In genomic region chr1:151096079-151096478, GRCm38 (mm10) we compare ENCODE assay signal across 9 mouse cellular contexts.
DNase-seq lines count a peak whose midpoint lies in the region; ATAC-seq lines count a peak whose summit lies in the region.
"Had no signal": no experiment of that assay in that cellular context is flagged by ENCODE, and none has a peak within 500 bp of the region (broad histone marks: within the 10 kb centered on the region; RNA-seq: fewer than 3 reads in every experiment).

No protein-coding gene starts in this region.

- H3K36me3 ChIP-seq in kidney, embryonic 16.5 days (ENCODE audit: insufficient read depth, low read length) = no peaks in the 10 kb centered on the region
- H3K36me3 ChIP-seq in kidney, embryonic 14.5 days (ENCODE audit: control insufficient read depth, insufficient read depth, low read length) = no peaks in the 10 kb centered on the region
- H3K36me3 ChIP-seq in forebrain, embryonic 10.5 days (replicated peaks) = no peaks in the 10 kb centered on the region
- no peaks in the 10 kb centered on the region for H3K36me3 ChIP-seq in intestine, embryonic 14.5 days (ENCODE audit: control insufficient read depth, insufficient read depth, low read length)
- H3K36me3 ChIP-seq in midbrain, embryonic 11.5 days (ENCODE audit: control insufficient read depth, insufficient read depth, low read length) = no peaks in the 10 kb centered on the region

- DNase-seq in forebrain, embryonic 10.5 days (ENCODE audit: extremely low spot score, low spot score) = no peak
- no peak for DNase-seq in intestine, embryonic 14.5 days (ENCODE audit: low spot score)
- DNase-seq in midbrain, embryonic 11.5 days (ENCODE audit: low spot score, missing footprints) = peak; percentile 82
- DNase-seq in yolk sac, embryonic 10.5 days (ENCODE audit: low spot score) = peak; percentile 55
- no peak for DNase-seq in left cerebral cortex, postnatal 10 days (ENCODE audit: extremely low spot score in 1 of 2, low spot score in 2 of 2)
- no peak for DNase-seq in kidney, adult 8-10 months

- WGBS in kidney, embryonic 16.5 days = 20% methylated on average over 9 of the region's 9 CpGs
- 22% methylated on average over 9 of the region's 9 CpGs for WGBS in kidney, embryonic 14.5 days
- WGBS in forebrain, embryonic 10.5 days = 75% methylated on average over 9 of the region's 9 CpGs
- WGBS in intestine, embryonic 14.5 days = 16% methylated on average over 9 of the region's 9 CpGs
- WGBS in midbrain, embryonic 11.5 days = 44% methylated on average over 9 of the region's 9 CpGs

- no peak overlapping the region for H3K27ac ChIP-seq in kidney, embryonic 16.5 days (ENCODE audit: low read length)
- H3K27ac ChIP-seq in kidney, embryonic 14.5 days (ENCODE audit: low read depth, low read length) = no peak overlapping the region
- H3K27ac ChIP-seq in forebrain, embryonic 10.5 days = peak overlapping the region; percentile 74; the same call in 1 of the 2 replicates
- H3K27ac ChIP-seq in intestine, embryonic 14.5 days (ENCODE audit: low read depth) = no peak overlapping the region
- H3K27ac ChIP-seq in midbrain, embryonic 11.5 days (ENCODE audit: low read depth, low read length) = no peak overlapping the region

- intact Hi-C loops in left cerebral cortex, postnatal 10 days (cut with DNase I) = no loop called here

- H3K4me3 ChIP-seq in kidney, embryonic 16.5 days (ENCODE audit: low read length) = no peak overlapping the region
- no peak overlapping the region for H3K4me3 ChIP-seq in kidney, embryonic 14.5 days (ENCODE audit: low read length)
- H3K4me3 ChIP-seq in forebrain, embryonic 10.5 days = no peak overlapping the region
- no peak overlapping the region for H3K4me3 ChIP-seq in intestine, embryonic 14.5 days (ENCODE audit: low read depth, low read length)
- H3K4me3 ChIP-seq in midbrain, embryonic 11.5 days (ENCODE audit: low read depth, low read length) = no peak overlapping the region

- ATAC-seq in kidney, embryonic 16.5 days (ENCODE audit: low FRiP score, low TSS enrichment) = no peak
- no peak for ATAC-seq in kidney, embryonic 14.5 days (ENCODE audit: low FRiP score, low TSS enrichment)
- ATAC-seq in intestine, embryonic 14.5 days (replicated peaks; ENCODE audit: low FRiP score, low TSS enrichment, low read depth) = peak; percentile 36; the same call in 1 of the 2 replicates
- peak; percentile 75 for ATAC-seq in midbrain, embryonic 11.5 days (ENCODE audit: low FRiP score)
- ATAC-seq: Patski had no signal

- no peak overlapping the region for H3K9ac ChIP-seq in kidney, embryonic 16.5 days (replicated peaks; ENCODE audit: low read length)
- H3K9ac ChIP-seq in kidney, embryonic 14.5 days (ENCODE audit: low read depth, low read length) = no peak overlapping the region
- no peak overlapping the region for H3K9ac ChIP-seq in intestine, embryonic 14.5 days (ENCODE audit: low read length)
- H3K9ac ChIP-seq in midbrain, embryonic 11.5 days (ENCODE audit: low read length) = no peak overlapping the region

- peak overlapping the region; percentile 18; the same call in 1 of the 2 replicates for H3K4me2 ChIP-seq in kidney, embryonic 16.5 days (replicated peaks; ENCODE audit: low read depth, low read length)
- no peak overlapping the region for H3K4me2 ChIP-seq in kidney, embryonic 14.5 days (replicated peaks; ENCODE audit: low read depth, low read length)
- H3K4me2 ChIP-seq in intestine, embryonic 14.5 days (ENCODE audit: low read length) = peak overlapping the region; percentile 36
- no peak overlapping the region for H3K4me2 ChIP-seq in midbrain, embryonic 11.5 days

- H3K27me3 ChIP-seq in kidney, embryonic 16.5 days (ENCODE audit: insufficient read depth, low read length) = no peaks in the 10 kb centered on the region
- no peaks in the 10 kb centered on the region for H3K27me3 ChIP-seq in kidney, embryonic 14.5 days (ENCODE audit: control insufficient read depth, insufficient read depth, low read length)
- no peaks in the 10 kb centered on the region for H3K27me3 ChIP-seq in forebrain, embryonic 10.5 days (ENCODE audit: poor library complexity, severe bottlenecking)
- H3K27me3 ChIP-seq in intestine, embryonic 14.5 days (replicated peaks; ENCODE audit: control insufficient read depth, insufficient read depth, low read length) = no peaks in the 10 kb centered on the region
- H3K27me3 ChIP-seq in midbrain, embryonic 11.5 days (ENCODE audit: control insufficient read depth, insufficient read depth, low read length) = no peaks in the 10 kb centered on the region
- H3K27me3 ChIP-seq: Patski had no signal

- peaks cover 1% of the 10 kb centered on the region; the same call in 1 of the 2 replicates for H3K9me3 ChIP-seq in kidney, embryonic 16.5 days (ENCODE audit: low read length)
- H3K9me3 ChIP-seq in kidney, embryonic 14.5 days (ENCODE audit: control insufficient read depth, low read length) = no peaks in the 10 kb centered on the region
- no peaks in the 10 kb centered on the region for H3K9me3 ChIP-seq in forebrain, embryonic 10.5 days
- H3K9me3 ChIP-seq in intestine, embryonic 14.5 days (ENCODE audit: control insufficient read depth, low read length) = no peaks in the 10 kb centered on the region
- H3K9me3 ChIP-seq in midbrain, embryonic 11.5 days (ENCODE audit: control insufficient read depth, low read length) = no peaks in the 10 kb centered on the region

- peaks cover 24% of the 10 kb centered on the region for H3K4me1 ChIP-seq in kidney, embryonic 16.5 days (ENCODE audit: insufficient read depth, low read length)
- 0 out of 2 replicates have a peak, but pooled peaks cover 3% of the 10 kb centered on the region for H3K4me1 ChIP-seq in kidney, embryonic 14.5 days (ENCODE audit: control insufficient read depth, insufficient read depth, low read length)
- H3K4me1 ChIP-seq in forebrain, embryonic 10.5 days = peaks cover 13% of the 10 kb centered on the region
- H3K4me1 ChIP-seq in intestine, embryonic 14.5 days (replicated peaks; ENCODE audit: control insufficient read depth, insufficient read depth, low read length) = peaks cover 6% of the 10 kb centered on the region; the same call in 1 of the 2 replicates
- peaks cover 7% of the 10 kb centered on the region; the same call in 1 of the 2 replicates for H3K4me1 ChIP-seq in midbrain, embryonic 11.5 days (ENCODE audit: control insufficient read depth, insufficient read depth, low read length)

Comparison
In these comparisons a context has a peak if more than half of its experiments do, and no peak if none do; other contexts are left out.
1. H3K4me2 ChIP-seq: peak in kidney, embryonic 16.5 days (single experiment) and intestine, embryonic 14.5 days (single experiment); none in kidney, embryonic 14.5 days (single experiment) and midbrain, embryonic 11.5 days (single experiment).
2. ATAC-seq: peak in intestine, embryonic 14.5 days (single experiment) and midbrain, embryonic 11.5 days (single experiment); none in kidney, embryonic 16.5 days (single experiment) and kidney, embryonic 14.5 days (single experiment).
3. DNase-seq: peak in midbrain, embryonic 11.5 days (single experiment) and yolk sac, embryonic 10.5 days (single experiment); none in forebrain, embryonic 10.5 days (single experiment), intestine, embryonic 14.5 days (single experiment), left cerebral cortex, postnatal 10 days (0 of 2) and kidney, adult 8-10 months (0 of 2).